In the genomic region with DNA sequence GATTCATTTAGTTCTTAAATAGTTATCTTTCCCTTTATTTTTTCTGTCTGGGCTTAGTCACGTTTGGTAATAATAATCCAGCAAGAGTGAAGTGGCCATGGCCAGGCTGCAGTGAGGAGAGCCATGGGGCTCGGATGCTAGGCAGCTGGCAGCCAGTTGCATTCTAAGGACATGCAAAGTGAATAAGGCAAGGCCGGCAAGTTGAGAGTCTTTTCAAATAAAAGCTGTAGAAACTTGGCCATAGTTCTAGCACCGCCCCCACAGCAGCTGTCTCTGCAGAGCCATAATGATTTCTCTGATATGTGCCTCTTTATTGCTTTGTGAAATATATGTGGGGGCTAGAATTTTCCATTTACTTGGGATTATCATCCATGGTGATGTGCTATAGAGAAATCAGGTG, we compare ENCODE assay signal across 15 mouse cellular contexts.
DNase-seq lines count a peak whose midpoint lies in the region; ATAC-seq and TF ChIP-seq lines count a peak whose summit lies in the region.
"Had no signal": no experiment of that assay in that cellular context is flagged by ENCODE, and none has a peak within 500 bp of the region (broad histone marks: within the 10 kb centered on the region; RNA-seq: fewer than 3 reads in every experiment).

No protein-coding gene starts in this region.

- no peak overlapping the region for H3K4me2 ChIP-seq in forebrain, postnatal 0 days (ENCODE audit: low read depth)
- H3K4me2 ChIP-seq: forebrain, embryonic 12.5 days; midbrain, embryonic 13.5 days had no signal

- TF ChIP-seq CTCF in forebrain, postnatal 0 days (IDR thresholded peaks at IDR 0.05; ENCODE audit: low read depth), result no peak

- H3K27ac ChIP-seq in forebrain, postnatal 0 days (ENCODE audit: low read depth, low read length), result no peak overlapping the region; the same call in 1 of the 2 replicates
- no peak overlapping the region for H3K27ac ChIP-seq in forebrain, embryonic 10.5 days
- H3K27ac ChIP-seq: forebrain, embryonic 12.5 days; liver, embryonic 14.5 days; midbrain, embryonic 13.5 days had no signal

- H3K36me3 ChIP-seq in forebrain, postnatal 0 days (ENCODE audit: insufficient read depth), result peaks cover 19% of the 10 kb centered on the region
- H3K36me3 ChIP-seq in forebrain, embryonic 10.5 days (replicated peaks), result peaks cover 2% of the 10 kb centered on the region; the same call in 1 of the 2 replicates

- H3K9ac ChIP-seq in forebrain, postnatal 0 days, result no peak overlapping the region
- H3K9ac ChIP-seq: forebrain, embryonic 12.5 days; liver, embryonic 14.5 days; midbrain, embryonic 13.5 days had no signal

- DNase-seq in forebrain, postnatal 0 days, result peak; percentile 9
- no peak for DNase-seq in forebrain, embryonic 10.5 days (ENCODE audit: extremely low spot score, low spot score)
- DNase-seq in layer of hippocampus, adult 9-10 months (ENCODE audit: low spot score), result peak; percentile 87
- DNase-seq in left cerebral cortex, postnatal 14 days (ENCODE audit: low spot score in 2 of 2), result peak; percentile 75 to 84
- no peak for DNase-seq in urinary bladder, postnatal 10 days (ENCODE audit: low spot score)
- DNase-seq in cerebellum, postnatal 36 days, result no peak
- DNase-seq in urinary bladder, postnatal 25 days (ENCODE audit: low spot score), result no peak
- DNase-seq: cerebellum, adult 18-20 months; heart, postnatal 14 days; kidney, postnatal 36 days; lung, postnatal 36 days had no signal

- H3K27me3 ChIP-seq in forebrain, postnatal 0 days (ENCODE audit: insufficient read depth, low read length), result no peaks in the 10 kb centered on the region
- no peaks in the 10 kb centered on the region for H3K27me3 ChIP-seq in forebrain, embryonic 10.5 days (ENCODE audit: poor library complexity, severe bottlenecking)
- H3K27me3 ChIP-seq: forebrain, embryonic 12.5 days; midbrain, embryonic 13.5 days had no signal

- intact Hi-C loops in left cerebral cortex, postnatal 14 days (cut with DNase I), result no loop called here

- H3K4me1 ChIP-seq in forebrain, postnatal 0 days (ENCODE audit: insufficient read depth), result 0 out of 2 replicates have a peak, but pooled peaks cover 6% of the 10 kb centered on the region
- no peaks in the 10 kb centered on the region; the same call in 1 of the 2 replicates for H3K4me1 ChIP-seq in forebrain, embryonic 10.5 days

- H3K4me3 ChIP-seq in forebrain, postnatal 0 days (ENCODE audit: low read depth, low read length), result no peak overlapping the region
- H3K4me3 ChIP-seq in forebrain, embryonic 10.5 days, result no peak overlapping the region
- H3K4me3 ChIP-seq: forebrain, embryonic 12.5 days; midbrain, embryonic 13.5 days had no signal

- WGBS in forebrain, postnatal 0 days, result 46% methylated on average over 4 of the region's 4 CpGs
- 89% methylated on average over 4 of the region's 4 CpGs for WGBS in forebrain, embryonic 10.5 days

- H3K9me3 ChIP-seq in forebrain, postnatal 0 days (ENCODE audit: low read length), result no peaks in the 10 kb centered on the region
- H3K9me3 ChIP-seq in forebrain, embryonic 10.5 days, result no peaks in the 10 kb centered on the region
- H3K9me3 ChIP-seq: forebrain, embryonic 12.5 days; midbrain, embryonic 13.5 days had no signal

- no peak for ATAC-seq in forebrain, postnatal 0 days
- peak; percentile 80 for ATAC-seq in frontal cortex, adult (ENCODE audit: low TSS enrichment)
- ATAC-seq: midbrain, embryonic 13.5 days had no signal

Comparison
In these comparisons a context has a peak if more than half of its experiments do, and no peak if none do; other contexts are left out.
1. DNase-seq: peak in forebrain, postnatal 0 days (single experiment), layer of hippocampus, adult 9-10 months (single experiment) and left cerebral cortex, postnatal 14 days (2 of 2); none in forebrain, embryonic 10.5 days (single experiment), urinary bladder, postnatal 10 days (single experiment), cerebellum, postnatal 36 days (0 of 2) and urinary bladder, postnatal 25 days (single experiment).